Mouse (Mus musculus): ENCODE measurements at regions not wholly inside any gene's neighbourhood (a gene's known extent, or its start where the extent isn't known, plus 50 kb on each side); places are given as distances from the start of the nearest gene placed in this dataset.

- peak in 1 of 2 experiments; percentile 34 for DNase-seq (ENCODE audit: low spot score in 2 of 2)
Measured at GRCm38 (mm10) chr3:38257076-38257842, 227.4 kb downstream of the Ankrd50 start.

GRCm38 (mm10) chr3:38255674-38256073 lies 229.0 kb downstream of the Ankrd50 start:
- peak in 1 of 2 experiments; percentile 30 for DNase-seq (ENCODE audit: low spot score in 2 of 2)

- peak in 1 of 2 experiments; percentile 49 for DNase-seq (ENCODE audit: low spot score in 2 of 2)
Measured at GRCm38 (mm10) chr3:38254896-38255295, 229.7 kb downstream of the Ankrd50 start.

- peak in 1 of 2 experiments; percentile 22 for DNase-seq (ENCODE audit: low spot score in 2 of 2)
Measured at GRCm38 (mm10) chr3:38251592-38251991, 233.1 kb downstream of the Ankrd50 start.

- DNase-seq (ENCODE audit: low spot score in 2 of 2) = no peak
Measured at GRCm38 (mm10) chr3:38250552-38250951, 234.1 kb downstream of the Ankrd50 start.

GRCm38 (mm10) chr3:38248941-38249340 lies 235.7 kb downstream of the Ankrd50 start:
- DNase-seq (ENCODE audit: low spot score in 2 of 2) = peak in 1 of 2 experiments; percentile 18

- no peak for DNase-seq (ENCODE audit: low spot score in 2 of 2)
Measured at GRCm38 (mm10) chr3:38246439-38246838, 238.2 kb downstream of the Ankrd50 start.

- no peak for DNase-seq (ENCODE audit: low spot score in 2 of 2)
Measured at GRCm38 (mm10) chr3:38243209-38243608, 241.4 kb downstream of the Ankrd50 start.

- DNase-seq (ENCODE audit: low spot score in 2 of 2) = peak in 1 of 2 experiments; percentile 15
Measured at GRCm38 (mm10) chr3:38237616-38238015, 247.0 kb downstream of the Ankrd50 start.

GRCm38 (mm10) chr3:38235736-38236083 lies 248.9 kb downstream of the Ankrd50 start:
- DNase-seq (ENCODE audit: low spot score in 2 of 2) = peak in 1 of 2 experiments; percentile 41

- peak in 1 of 2 experiments; percentile 30 for DNase-seq (ENCODE audit: low spot score in 2 of 2)
Measured at GRCm38 (mm10) chr3:38235033-38235735, 249.5 kb downstream of the Ankrd50 start.

- no peak for DNase-seq (ENCODE audit: low spot score in 2 of 2)
Measured at GRCm38 (mm10) chr3:38234534-38234933, 250.1 kb downstream of the Ankrd50 start.

GRCm38 (mm10) chr3:38234006-38234405 lies 250.6 kb downstream of the Ankrd50 start:
- DNase-seq (ENCODE audit: low spot score in 2 of 2) = peak in 1 of 2 experiments; percentile 21

GRCm38 (mm10) chr3:38233091-38233490 lies 251.6 kb downstream of the Ankrd50 start:
- no peak for DNase-seq (ENCODE audit: low spot score in 2 of 2)

- peak; percentile 29 to 47 for DNase-seq (ENCODE audit: low spot score in 2 of 2)
Measured at GRCm38 (mm10) chr3:38232111-38233076, 252.2 kb downstream of the Ankrd50 start.

GRCm38 (mm10) chr3:38231506-38231905 lies 253.1 kb downstream of the Ankrd50 start:
- peak in 1 of 2 experiments; percentile 39 for DNase-seq (ENCODE audit: low spot score in 2 of 2)

- peak in 1 of 2 experiments; percentile 40 for DNase-seq (ENCODE audit: low spot score in 2 of 2)
Measured at GRCm38 (mm10) chr3:38230796-38231195, 253.8 kb downstream of the Ankrd50 start.

GRCm38 (mm10) chr3:38229686-38230085 lies 255.0 kb downstream of the Ankrd50 start:
- DNase-seq (ENCODE audit: low spot score in 2 of 2) = peak in 1 of 2 experiments; percentile 47

- no peak for DNase-seq (ENCODE audit: low spot score in 2 of 2)
Measured at GRCm38 (mm10) chr3:38229051-38229450, 255.6 kb downstream of the Ankrd50 start.

- peak; percentile 43 to 79 for DNase-seq (ENCODE audit: low spot score in 2 of 2)
Measured at GRCm38 (mm10) chr3:38227596-38227995, 257.0 kb downstream of the Ankrd50 start.

- DNase-seq (ENCODE audit: low spot score in 2 of 2) = no peak
Measured at GRCm38 (mm10) chr3:38227121-38227520, 257.5 kb downstream of the Ankrd50 start.

- DNase-seq (ENCODE audit: low spot score in 2 of 2) = peak in 1 of 2 experiments; percentile 45
Measured at GRCm38 (mm10) chr3:38226147-38226546, 258.5 kb downstream of the Ankrd50 start.
